Mouse (Mus musculus): ENCODE results near the gene Pon1. TPM values are rescaled to one million over a fixed set of nuclear protein-coding genes. Genes with fewer than 3 reads are reported as not detected.

The Pon1 gene
- total and polyA plus RNA-seq, 2 experiments: 549 to 2,396 TPM

DNA sequence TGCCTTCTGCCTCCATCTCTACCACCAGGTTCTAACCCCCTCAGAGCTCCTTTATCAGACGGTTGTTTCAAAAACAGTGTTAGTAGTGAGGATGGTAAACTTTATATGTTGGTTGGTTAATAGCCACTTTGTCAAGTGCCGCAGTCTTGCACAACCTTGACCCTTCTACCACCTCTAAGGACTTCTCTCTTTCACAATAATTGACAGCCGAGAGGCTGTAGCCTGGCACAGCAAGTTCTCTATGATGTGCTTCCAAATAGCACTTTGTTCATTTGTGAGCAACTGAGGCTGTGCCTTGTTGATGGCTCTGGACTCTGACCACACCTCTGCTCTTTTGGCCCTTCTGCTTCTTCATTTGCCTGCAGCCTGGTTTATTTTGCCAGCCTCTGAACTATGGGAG is 6.2 kb upstream of the Pon1 start:
- Histone ChIP-seq H3K36me3 (ENCODE audit: control insufficient read depth, insufficient read depth, low read length) (no peaks in the 10 kb centered on the region), H3K4me1 (ENCODE audit: control insufficient read depth, insufficient read depth, low read length) (peaks cover 25% of the 10 kb centered on the region), H3K9ac (ENCODE audit: low read depth, low read length) (peak overlapping the region; percentile 27), H3K27me3 (ENCODE audit: control insufficient read depth, insufficient read depth, low read length) (no peaks in the 10 kb centered on the region), H3K79me2 (ENCODE audit: control insufficient read depth, insufficient read depth, low read length) (no peaks in the 10 kb centered on the region), H3K4me3 (ENCODE audit: insufficient read depth, low read depth, low read length) (no peak overlapping the region), H3K27ac (replicated peaks; ENCODE audit: insufficient read depth, low read depth, low read length) (peak overlapping the region; percentile 91)
- TF ChIP-seq POLR2A (IDR thresholded peaks at IDR 0.05; ENCODE audit: extremely low read depth, insufficient read depth, low read length): no peak
- DNase-seq (ENCODE audit: extremely low read depth, low read depth, low spot score): peak; percentile 98
- WGBS: 20% methylated on average over 3 of the region's 3 CpGs

DNA sequence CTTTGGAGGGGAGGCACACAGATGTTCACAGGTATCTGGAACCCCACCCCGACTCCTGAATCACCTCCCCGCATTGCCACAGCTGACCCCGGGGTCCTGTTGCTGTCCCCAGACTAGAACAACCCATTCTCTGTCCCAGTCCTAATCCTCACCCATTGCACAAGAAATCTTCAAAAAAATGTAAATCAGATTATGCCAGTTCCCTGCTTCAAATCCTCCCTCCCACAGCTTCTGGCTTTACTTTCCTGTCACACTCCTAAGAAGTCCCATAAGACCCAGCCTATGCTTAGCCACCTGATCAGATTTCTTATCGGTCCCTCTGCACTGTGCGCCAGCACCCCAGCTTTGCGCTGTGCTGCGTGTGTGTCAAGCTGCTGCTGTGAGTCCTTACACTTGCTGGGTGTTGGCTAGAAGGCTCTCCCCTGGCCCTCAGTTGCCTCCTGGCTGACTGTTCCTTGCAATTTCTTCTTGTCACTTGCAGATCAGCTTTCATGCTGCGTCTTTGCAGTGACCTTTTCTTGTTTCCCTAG is 5.7 kb upstream of the Pon1 start:
- TF ChIP-seq POLR2A (IDR thresholded peaks at IDR 0.05; ENCODE audit: extremely low read depth, insufficient read depth, low read length): no peak
- TF ChIP-seq CTCF (IDR thresholded peaks at IDR 0.05; ENCODE audit: low read depth, low read length): no peak
- peaks cover 24% of the 10 kb centered on the region for H3K4me1 ChIP-seq (ENCODE audit: control insufficient read depth, insufficient read depth, low read length)
- no peak overlapping the region for H3K4me3 ChIP-seq (ENCODE audit: insufficient read depth, low read depth, low read length)
- H3K27ac ChIP-seq (replicated peaks; ENCODE audit: insufficient read depth, low read depth, low read length): peak overlapping the region; percentile 91
- peak overlapping the region; percentile 27 for H3K9ac ChIP-seq (ENCODE audit: low read depth, low read length)
- H3K36me3 ChIP-seq (ENCODE audit: control insufficient read depth, insufficient read depth, low read length): no peaks in the 10 kb centered on the region
- H3K27me3 ChIP-seq (ENCODE audit: control insufficient read depth, insufficient read depth, low read length): no peaks in the 10 kb centered on the region
- H3K79me2 ChIP-seq (ENCODE audit: control insufficient read depth, insufficient read depth, low read length): no peaks in the 10 kb centered on the region
- 77% methylated on average over 8 of the region's 8 CpGs for WGBS
- DNase-seq (ENCODE audit: extremely low read depth, low read depth, low spot score): no peak

DNA sequence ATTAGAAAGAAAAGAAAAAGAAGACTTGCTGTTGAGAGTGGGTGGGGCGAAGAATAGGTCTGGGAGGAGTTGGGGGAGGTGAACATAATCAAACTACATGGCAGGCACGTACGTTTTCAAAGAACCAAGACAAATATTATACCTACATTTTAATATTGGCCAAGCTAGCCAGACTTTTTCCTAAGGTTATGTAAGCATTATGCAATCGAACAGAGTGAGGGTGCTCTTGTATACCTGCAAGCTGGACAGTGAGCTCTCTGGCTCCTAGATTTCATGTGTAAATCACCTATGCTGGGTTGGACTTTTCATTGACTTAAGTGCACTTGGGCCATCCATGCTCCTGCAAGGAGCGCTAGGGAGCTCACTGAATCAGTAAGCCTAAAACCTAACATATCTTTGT is 4.8 kb upstream of the Pon1 start:
- 30% methylated on average over 5 of the region's 5 CpGs for WGBS
- TF ChIP-seq POLR2A (IDR thresholded peaks at IDR 0.05; ENCODE audit: extremely low read depth, insufficient read depth, low read length) (no peak), CTCF (IDR thresholded peaks at IDR 0.05; ENCODE audit: low read depth, low read length) (no peak)
- Histone ChIP-seq H3K27me3 (ENCODE audit: control insufficient read depth, insufficient read depth, low read length) (no peaks in the 10 kb centered on the region), H3K4me3 (ENCODE audit: insufficient read depth, low read depth, low read length) (no peak overlapping the region), H3K4me1 (ENCODE audit: control insufficient read depth, insufficient read depth, low read length) (peaks cover 24% of the 10 kb centered on the region), H3K36me3 (ENCODE audit: control insufficient read depth, insufficient read depth, low read length) (no peaks in the 10 kb centered on the region), H3K9ac (ENCODE audit: low read depth, low read length) (no peak overlapping the region), H3K27ac (replicated peaks; ENCODE audit: insufficient read depth, low read depth, low read length) (peak overlapping the region; percentile 91), H3K79me2 (ENCODE audit: control insufficient read depth, insufficient read depth, low read length) (no peaks in the 10 kb centered on the region; the same call in 1 of the 2 replicates)
- DNase-seq (ENCODE audit: extremely low read depth, low read depth, low spot score): peak; percentile 96

DNA sequence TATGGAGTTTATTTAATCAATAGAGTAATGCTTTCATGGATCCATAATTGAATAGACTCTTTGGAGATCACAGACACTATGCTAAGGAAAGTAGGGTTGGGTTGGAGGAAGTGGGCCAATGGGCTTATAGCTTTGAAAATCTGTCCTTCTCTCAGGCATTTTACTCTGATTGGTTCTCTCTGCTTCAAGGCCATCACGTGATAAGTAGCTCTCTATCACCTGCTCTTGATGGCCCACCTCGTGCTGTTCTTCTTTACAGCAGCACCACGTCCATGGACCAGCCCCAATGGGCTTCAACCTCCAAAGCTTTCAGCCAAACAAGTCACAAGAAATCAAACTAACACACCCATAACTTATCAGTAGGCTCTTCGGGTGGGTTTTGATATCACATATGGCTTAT is 3.0 kb downstream of the Pon1 start:
- 32% methylated on average over 4 of the region's 4 CpGs for WGBS
- no peak overlapping the region for H3K9ac ChIP-seq (ENCODE audit: low read depth, low read length)
- DNase-seq (ENCODE audit: extremely low read depth, low read depth, low spot score): peak; percentile 65
- peaks cover 19% of the 10 kb centered on the region for H3K36me3 ChIP-seq (ENCODE audit: control insufficient read depth, insufficient read depth, low read length)
- H3K4me3 ChIP-seq (ENCODE audit: insufficient read depth, low read depth, low read length): peak overlapping the region; percentile 41; the same call in 1 of the 2 replicates
- H3K4me1 ChIP-seq (ENCODE audit: control insufficient read depth, insufficient read depth, low read length): peaks cover 16% of the 10 kb centered on the region
- H3K27ac ChIP-seq (replicated peaks; ENCODE audit: insufficient read depth, low read depth, low read length): peak overlapping the region; percentile 99
- peaks cover 10% of the 10 kb centered on the region; the same call in 1 of the 2 replicates for H3K79me2 ChIP-seq (ENCODE audit: control insufficient read depth, insufficient read depth, low read length)
- H3K27me3 ChIP-seq (ENCODE audit: control insufficient read depth, insufficient read depth, low read length): no peaks in the 10 kb centered on the region
- TF ChIP-seq CTCF (IDR thresholded peaks at IDR 0.05; ENCODE audit: low read depth, low read length) (no peak), POLR2A (IDR thresholded peaks at IDR 0.05; ENCODE audit: extremely low read depth, insufficient read depth, low read length) (no peak)

DNA sequence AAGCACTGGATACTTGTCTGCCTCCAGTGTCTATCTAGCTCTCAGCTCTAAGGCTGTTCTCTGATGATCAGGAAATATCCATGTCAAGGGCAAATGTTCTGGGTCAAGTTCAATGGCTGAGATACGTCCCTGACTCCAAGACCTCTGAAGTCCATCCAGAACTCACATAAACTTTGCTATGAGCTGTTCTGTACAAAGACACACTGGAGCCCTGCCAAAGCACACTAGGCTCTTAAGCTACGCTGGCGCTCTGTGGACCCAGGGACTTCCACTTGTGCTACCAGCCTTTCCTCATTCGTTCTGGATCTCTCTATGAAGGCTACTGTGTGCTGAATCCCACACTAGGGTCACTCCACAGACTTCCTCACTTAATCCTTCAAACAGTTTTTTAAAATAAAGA is 4.2 kb downstream of the Pon1 start:
- TF ChIP-seq POLR2A (IDR thresholded peaks at IDR 0.05; ENCODE audit: extremely low read depth, insufficient read depth, low read length): no peak
- peak; percentile 100 for DNase-seq (ENCODE audit: extremely low read depth, low read depth, low spot score)
- Histone ChIP-seq H3K27me3 (ENCODE audit: control insufficient read depth, insufficient read depth, low read length) (no peaks in the 10 kb centered on the region), H3K4me1 (ENCODE audit: control insufficient read depth, insufficient read depth, low read length) (peaks cover 16% of the 10 kb centered on the region), H3K27ac (replicated peaks; ENCODE audit: insufficient read depth, low read depth, low read length) (peak overlapping the region; percentile 73), H3K9ac (ENCODE audit: low read depth, low read length) (peak overlapping the region; percentile 37), H3K79me2 (ENCODE audit: control insufficient read depth, insufficient read depth, low read length) (peaks cover 10% of the 10 kb centered on the region; the same call in 1 of the 2 replicates), H3K4me3 (ENCODE audit: insufficient read depth, low read depth, low read length) (peak overlapping the region; percentile 22; the same call in 1 of the 2 replicates), H3K36me3 (ENCODE audit: control insufficient read depth, insufficient read depth, low read length) (peaks cover 30% of the 10 kb centered on the region)
- WGBS: 13% methylated on average over 4 of the region's 4 CpGs

DNA sequence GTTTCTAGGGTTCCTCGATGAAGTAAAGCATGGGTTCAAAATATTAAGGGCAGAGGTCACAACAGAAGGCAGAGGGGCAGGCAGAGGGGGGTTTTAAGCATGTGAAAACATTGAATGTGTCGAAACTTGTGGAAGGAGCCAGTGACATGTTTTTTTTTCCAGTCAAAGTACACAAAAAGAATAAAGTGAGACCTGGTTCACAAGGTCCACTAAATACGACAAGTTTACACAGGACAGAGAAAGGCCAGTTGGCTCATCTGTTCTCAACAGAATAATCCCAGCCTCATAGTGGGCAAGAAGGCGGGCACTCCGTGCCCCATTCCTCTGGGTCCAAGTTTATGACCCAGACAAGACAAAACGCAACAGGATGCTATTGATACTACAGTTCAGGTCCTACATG is 4.8 kb downstream of the Pon1 start:
- Histone ChIP-seq H3K27ac (replicated peaks; ENCODE audit: insufficient read depth, low read depth, low read length) (peak overlapping the region; percentile 73), H3K79me2 (ENCODE audit: control insufficient read depth, insufficient read depth, low read length) (peaks cover 10% of the 10 kb centered on the region; the same call in 1 of the 2 replicates), H3K4me3 (ENCODE audit: insufficient read depth, low read depth, low read length) (peak overlapping the region; percentile 49; the same call in 1 of the 2 replicates), H3K4me1 (ENCODE audit: control insufficient read depth, insufficient read depth, low read length) (peaks cover 15% of the 10 kb centered on the region), H3K9ac (ENCODE audit: low read depth, low read length) (peak overlapping the region; percentile 9), H3K36me3 (ENCODE audit: control insufficient read depth, insufficient read depth, low read length) (peaks cover 34% of the 10 kb centered on the region), H3K27me3 (ENCODE audit: control insufficient read depth, insufficient read depth, low read length) (no peaks in the 10 kb centered on the region)
- 17% methylated on average over 6 of the region's 6 CpGs for WGBS
- peak; percentile 99 for DNase-seq (ENCODE audit: extremely low read depth, low read depth, low spot score)
- TF ChIP-seq POLR2A (IDR thresholded peaks at IDR 0.05; ENCODE audit: extremely low read depth, insufficient read depth, low read length) (no peak), CTCF (IDR thresholded peaks at IDR 0.05; ENCODE audit: low read depth, low read length) (no peak)
